Mouse (Mus musculus): ENCODE measurements around the gene Pgr15l.

The Pgr15l gene

GRCm38 (mm10) chrX:97072369-97072768 lies at the start of gene Pgr15l:
Gene Pgr15l, plus strand, starts transcription at chrX:97072596.
- DNase-seq (ENCODE audit: low spot score), result no peak

GRCm38 (mm10) chrX:97027540-97027939 lies 44.9 kb upstream of the Pgr15l start:
- no peak for DNase-seq (ENCODE audit: low spot score)

- DNase-seq (ENCODE audit: low spot score), result no peak
Measured at GRCm38 (mm10) chrX:97069816-97070215, 2.6 kb upstream of the Pgr15l start.
